Mouse (Mus musculus) heart, embryonic 13.5 days (tissue): Measurements from ENCODE around the gene Tshz2. TPM values are rescaled to one million over a fixed set of nuclear protein-coding genes. Genes with fewer than 3 reads are reported as not detected.
A peak's percentile ranks its signal among the peaks of the same experiment; 100 is the strongest.

Experiments
- ATAC-seq: fragments of 200-750 bp; cut with Nextera tagmentation; 2 replicates; pipeline ENCODE4 v1.8.0; 2017; ENCODE audit warnings: moderate TSS enrichment; ENCODE audit not compliant: insufficient number of reproducible peaks, low FRiP score, low TSS enrichment; ENCODE audit errors: extremely low read depth
- H3K27ac ChIP-seq: fragments of 300-500 bp; sonication (generic); replicated peaks from 2 replicates; pipeline ENCODE4 v1.5.1; 2015; ENCODE audit warnings: moderate library complexity, mild to moderate bottlenecking, inconsistent platforms
- H3K27me3 ChIP-seq: fragments of 300-500 bp; sonication (generic); replicated peaks from 2 replicates; pipeline ENCODE4 v1.6.1; 2015; ENCODE audit warnings: mild to moderate bottlenecking, inconsistent platforms
- H3K36me3 ChIP-seq: fragments of 300-500 bp; sonication (generic); 2 replicates; pipeline ENCODE4 v1.6.1; 2015; ENCODE audit warnings: mild to moderate bottlenecking, inconsistent platforms
- H3K4me1 ChIP-seq: fragments of 300-500 bp; sonication (generic); 2 replicates; pipeline ENCODE4 v1.6.1; 2015; ENCODE audit warnings: inconsistent platforms
- H3K4me2 ChIP-seq: fragments of 300-500 bp; sonication (generic); 2 replicates; pipeline ENCODE4 v1.6.1; 2015; ENCODE audit warnings: inconsistent platforms, mild to moderate bottlenecking, moderate library complexity
- H3K4me3 ChIP-seq: fragments of 300-500 bp; sonication (generic); 2 replicates; pipeline ENCODE4 v1.5.1; 2015; ENCODE audit warnings: moderate library complexity, mild to moderate bottlenecking, inconsistent platforms
- H3K9ac ChIP-seq: fragments of 300-500 bp; sonication (generic); 2 replicates; pipeline ENCODE4 v1.6.1; 2015; ENCODE audit warnings: inconsistent platforms, mild to moderate bottlenecking, moderate library complexity
- H3K9me3 ChIP-seq: fragments of 300-500 bp; sonication (generic); 2 replicates; pipeline ENCODE4 v1.6.1; 2016; ENCODE audit warnings: inconsistent platforms
- WGBS: fragments of 180-500 bp; shearing (Covaris S2); methylation state at CpG from one replicate; pipeline ENCODE4 v1.1.7; 2015; ENCODE audit warnings: mixed read lengths; 5-methylcytosine and 5-hydroxymethylcytosine counted together
- polyA plus RNA-seq: library from polyadenylated mRNA; unstranded; fragments of >200 nt; fragmentation: Nextera tagmentation; extraction: Ambion mirVana; gene quantifications from 2 replicates; pipeline ENCODE4 v1.2.1, GENCODE M21; 2015

The Tshz2 gene
- polyA plus RNA-seq, 1 experiment from 2014 or later = 4.1 TPM

DNA sequence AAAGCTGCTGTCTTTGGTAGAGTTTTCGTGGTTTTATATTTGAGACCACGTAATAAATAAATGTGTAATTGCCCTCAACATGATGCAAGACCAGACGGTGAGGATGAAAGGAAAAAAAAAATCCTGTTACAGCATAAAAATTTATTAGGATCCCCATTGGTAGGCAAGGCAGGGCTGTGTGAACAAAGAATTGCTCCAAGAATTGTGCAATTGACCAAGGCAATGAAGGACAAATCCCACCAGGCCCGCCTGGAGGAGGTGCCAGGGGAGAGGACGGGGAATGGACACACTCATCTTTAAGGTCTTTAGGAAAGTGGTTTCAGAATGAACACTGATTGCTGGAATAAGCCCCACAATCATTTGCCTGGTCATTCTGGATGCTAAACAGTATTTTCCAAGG lies 154.6 kb downstream of the Tshz2 start:
- WGBS = 62% methylated on average over 5 of the region's 5 CpGs
- Histone ChIP-seq H3K36me3 (no peaks in the 10 kb centered on the region), H3K9me3 (no peaks in the 10 kb centered on the region), H3K4me1 (peaks cover 44% of the 10 kb centered on the region), H3K27ac (no peak overlapping the region), H3K4me2 (no peak overlapping the region), H3K9ac (no peak overlapping the region), H3K4me3 (no peak overlapping the region), H3K27me3 (peaks cover 10% of the 10 kb centered on the region; the same call in 1 of the 2 replicates)
- no peak for ATAC-seq

DNA sequence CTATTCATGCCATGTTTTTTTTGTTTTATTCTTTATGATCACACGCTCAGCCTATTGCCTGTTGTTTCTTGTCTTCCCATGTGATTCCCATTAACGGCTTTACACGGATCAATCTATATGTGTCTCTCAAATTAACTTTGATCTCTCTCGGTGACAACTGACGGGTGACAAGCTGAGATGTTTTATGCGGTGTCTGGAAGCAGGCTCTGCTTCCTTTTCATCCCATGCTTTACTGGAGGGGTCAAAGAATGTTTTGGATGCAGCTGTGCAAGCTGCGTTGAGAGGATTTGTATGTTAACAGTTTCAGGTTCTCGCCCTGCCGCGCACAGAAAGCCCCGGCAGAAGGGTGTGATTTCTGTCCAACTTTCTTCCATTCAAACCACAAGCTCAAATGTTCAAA lies 155.1 kb downstream of the Tshz2 start:
- Histone ChIP-seq H3K9me3 (no peaks in the 10 kb centered on the region), H3K4me2 (no peak overlapping the region), H3K4me1 (peaks cover 42% of the 10 kb centered on the region), H3K4me3 (no peak overlapping the region), H3K36me3 (no peaks in the 10 kb centered on the region), H3K27ac (no peak overlapping the region), H3K9ac (no peak overlapping the region), H3K27me3 (peaks cover 5% of the 10 kb centered on the region; the same call in 1 of the 2 replicates)
- ATAC-seq = no peak
- 52% methylated on average over 11 of the region's 11 CpGs for WGBS

DNA sequence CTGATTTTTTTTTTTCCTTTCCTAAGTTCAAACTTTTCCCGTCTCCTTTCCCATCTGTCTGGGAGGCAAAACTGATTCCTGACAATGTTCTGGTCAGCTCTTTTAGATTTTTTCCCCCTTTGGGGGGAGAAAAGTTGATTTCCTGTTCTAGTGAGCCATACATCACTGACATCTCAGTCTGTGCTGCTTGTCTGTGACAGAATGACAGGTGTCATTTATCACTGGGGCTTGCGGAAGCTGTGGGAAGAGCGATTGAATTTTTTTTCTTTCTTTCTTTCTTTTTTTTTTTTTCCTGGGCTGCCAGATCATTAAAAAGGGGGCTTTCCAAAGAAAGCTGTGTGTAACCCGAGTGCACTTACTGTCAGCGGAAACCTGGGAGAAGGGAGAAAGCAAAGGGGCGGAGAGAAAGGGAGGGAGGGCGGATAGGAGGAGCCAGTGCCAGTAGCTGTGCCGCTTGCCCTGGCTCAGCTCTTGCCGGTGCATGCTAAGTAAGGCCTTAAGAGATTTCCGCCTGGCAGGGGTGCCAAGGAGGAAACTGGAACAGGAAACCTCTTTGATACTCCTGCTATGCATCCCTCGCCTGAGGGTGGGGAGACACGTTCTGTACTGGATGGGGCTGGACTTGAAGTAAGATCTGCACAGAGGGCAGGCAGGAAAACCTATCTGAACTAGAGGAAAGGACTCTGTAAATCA lies 157.8 kb downstream of the Tshz2 start:
- peak; percentile 64; the same call in 1 of the 2 replicates for ATAC-seq
- peak overlapping the region; percentile 39 for H3K4me3 ChIP-seq
- peak overlapping the region; percentile 70 for H3K4me2 ChIP-seq
- H3K27me3 ChIP-seq = peaks cover 5% of the 10 kb centered on the region; the same call in 1 of the 2 replicates
- peak overlapping the region; percentile 72 for H3K9ac ChIP-seq
- peak overlapping the region; percentile 71 for H3K27ac ChIP-seq
- H3K4me1 ChIP-seq = peaks cover 33% of the 10 kb centered on the region
- 3% methylated on average over 12 of the region's 12 CpGs for WGBS
- H3K36me3 ChIP-seq = no peaks in the 10 kb centered on the region
- H3K9me3 ChIP-seq = no peaks in the 10 kb centered on the region

DNA sequence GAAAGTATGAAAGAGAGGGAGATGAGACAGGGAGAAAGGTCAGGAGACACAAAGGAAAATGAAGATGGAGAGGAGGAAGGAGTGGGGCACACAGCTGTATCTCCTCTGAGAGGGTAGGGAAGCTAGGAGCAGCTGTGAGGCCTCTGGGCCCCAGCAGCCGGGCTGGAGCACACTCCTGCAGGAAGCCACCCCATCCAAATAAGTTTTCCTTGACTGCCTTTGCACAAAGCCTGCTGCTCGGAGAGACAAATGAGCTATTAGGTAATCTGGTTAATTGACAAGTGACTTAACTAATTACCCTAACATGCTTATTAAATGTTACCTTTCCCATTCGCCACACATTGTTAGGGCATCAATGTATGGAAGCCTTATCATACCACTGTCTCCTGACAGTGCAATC lies 159.9 kb downstream of the Tshz2 start:
- Histone ChIP-seq H3K4me1 (peaks cover 19% of the 10 kb centered on the region), H3K27ac (no peak overlapping the region), H3K4me3 (no peak overlapping the region), H3K27me3 (peaks cover 5% of the 10 kb centered on the region; the same call in 1 of the 2 replicates), H3K9me3 (no peaks in the 10 kb centered on the region), H3K9ac (no peak overlapping the region), H3K36me3 (no peaks in the 10 kb centered on the region), H3K4me2 (no peak overlapping the region)
- WGBS = 59% methylated on average over 3 of the region's 3 CpGs
- no peak for ATAC-seq

DNA sequence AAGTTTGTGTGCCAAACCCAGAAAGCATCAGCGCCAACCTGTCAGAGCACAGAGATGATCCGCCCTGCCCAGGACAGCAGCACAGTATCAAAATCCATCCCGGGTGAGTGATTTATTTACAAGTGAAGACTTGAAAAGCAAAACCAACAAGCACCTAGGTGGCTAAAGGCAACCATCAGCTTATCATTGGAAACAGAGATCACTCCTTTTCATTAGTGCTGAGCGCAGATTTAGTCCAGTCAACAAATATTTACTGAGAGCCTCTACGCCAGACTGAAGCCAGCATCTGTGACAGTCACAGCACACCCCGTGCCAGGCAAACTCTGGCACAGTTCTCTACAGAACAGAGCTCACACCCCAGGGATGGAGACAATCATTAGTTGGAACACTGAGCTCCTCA lies 169.4 kb downstream of the Tshz2 start:
- H3K4me2 ChIP-seq = no peak overlapping the region
- H3K27ac ChIP-seq = no peak overlapping the region
- no peaks in the 10 kb centered on the region for H3K27me3 ChIP-seq
- no peaks in the 10 kb centered on the region for H3K9me3 ChIP-seq
- no peaks in the 10 kb centered on the region for H3K4me1 ChIP-seq
- WGBS = 84% methylated on average over 6 of the region's 6 CpGs
- no peak for ATAC-seq
- no peak overlapping the region for H3K9ac ChIP-seq
- H3K36me3 ChIP-seq = no peaks in the 10 kb centered on the region
- no peak overlapping the region for H3K4me3 ChIP-seq

DNA sequence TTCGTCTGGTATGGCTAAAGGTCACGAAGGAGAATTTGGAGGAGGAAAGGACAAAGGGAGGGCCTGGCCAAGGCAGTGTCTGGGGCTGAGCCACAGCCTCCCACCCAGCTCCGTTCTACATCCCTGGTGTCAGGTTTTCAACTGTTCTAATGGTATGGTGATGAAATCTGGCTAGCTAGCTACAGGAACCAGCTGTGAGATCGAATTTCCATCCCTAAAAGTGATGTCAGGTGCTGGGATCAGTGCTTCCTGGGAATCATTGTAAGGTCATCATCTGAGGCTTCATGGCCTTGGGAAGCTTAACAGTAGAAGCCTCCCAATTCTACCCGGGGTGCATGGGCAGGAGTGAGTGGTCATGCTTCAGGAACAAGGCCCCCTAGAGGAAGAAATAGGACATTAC lies 171.6 kb downstream of the Tshz2 start:
- Histone ChIP-seq H3K4me1 (no peaks in the 10 kb centered on the region), H3K27me3 (no peaks in the 10 kb centered on the region), H3K36me3 (no peaks in the 10 kb centered on the region), H3K4me3 (no peak overlapping the region), H3K9ac (no peak overlapping the region), H3K4me2 (no peak overlapping the region), H3K27ac (no peak overlapping the region), H3K9me3 (no peaks in the 10 kb centered on the region)
- ATAC-seq = no peak
- WGBS = 51% methylated on average over 5 of the region's 5 CpGs

DNA sequence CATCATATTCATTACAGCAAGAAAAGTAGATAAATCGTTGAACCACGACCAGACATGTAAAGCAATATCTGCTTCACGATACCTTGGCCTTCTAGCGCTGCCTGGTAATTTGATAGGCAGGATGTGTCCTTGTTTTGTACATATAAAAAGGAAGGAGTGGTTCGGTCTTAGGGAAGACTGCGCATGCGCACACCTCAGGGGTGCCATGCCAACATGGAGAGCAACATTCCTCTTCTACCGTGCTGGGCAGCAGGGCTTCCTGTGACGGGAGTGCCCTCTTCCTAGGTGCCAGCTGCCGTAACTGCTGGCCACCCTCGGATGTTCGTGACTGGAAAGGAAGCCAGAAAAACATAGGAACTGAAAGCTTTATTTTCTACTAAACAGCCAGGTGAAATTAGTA lies 172.7 kb downstream of the Tshz2 start:
- Histone ChIP-seq H3K4me3 (no peak overlapping the region), H3K27ac (no peak overlapping the region), H3K4me2 (no peak overlapping the region), H3K36me3 (no peaks in the 10 kb centered on the region), H3K4me1 (no peaks in the 10 kb centered on the region; the same call in 1 of the 2 replicates), H3K27me3 (no peaks in the 10 kb centered on the region), H3K9me3 (no peaks in the 10 kb centered on the region), H3K9ac (no peak overlapping the region)
- WGBS = 83% methylated on average over 12 of the region's 12 CpGs
- no peak for ATAC-seq

DNA sequence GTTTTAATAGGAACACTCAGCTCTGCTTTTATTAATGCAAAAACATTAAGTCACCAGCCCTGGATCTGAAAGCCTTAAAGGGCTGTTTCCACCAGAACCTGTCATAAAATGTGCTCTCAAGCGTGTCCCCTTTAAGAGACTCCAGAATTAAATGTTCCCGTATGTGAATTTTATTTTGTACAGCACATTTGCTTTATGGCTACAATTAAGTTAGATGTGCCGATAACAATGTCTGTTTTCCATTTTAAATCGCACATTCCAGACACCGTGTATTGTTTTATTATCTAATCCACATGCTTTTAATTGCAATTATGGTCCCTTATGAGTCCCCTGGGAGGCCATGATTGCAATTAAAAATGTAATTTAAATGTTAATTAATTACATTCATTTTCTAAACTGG lies 178.8 kb downstream of the Tshz2 start:
- 85% methylated on average over 5 of the region's 5 CpGs for WGBS
- Histone ChIP-seq H3K27me3 (no peaks in the 10 kb centered on the region), H3K9ac (no peak overlapping the region), H3K4me3 (no peak overlapping the region), H3K9me3 (no peaks in the 10 kb centered on the region), H3K36me3 (no peaks in the 10 kb centered on the region), H3K4me2 (no peak overlapping the region), H3K4me1 (no peaks in the 10 kb centered on the region; the same call in 1 of the 2 replicates), H3K27ac (no peak overlapping the region)
- ATAC-seq = no peak

DNA sequence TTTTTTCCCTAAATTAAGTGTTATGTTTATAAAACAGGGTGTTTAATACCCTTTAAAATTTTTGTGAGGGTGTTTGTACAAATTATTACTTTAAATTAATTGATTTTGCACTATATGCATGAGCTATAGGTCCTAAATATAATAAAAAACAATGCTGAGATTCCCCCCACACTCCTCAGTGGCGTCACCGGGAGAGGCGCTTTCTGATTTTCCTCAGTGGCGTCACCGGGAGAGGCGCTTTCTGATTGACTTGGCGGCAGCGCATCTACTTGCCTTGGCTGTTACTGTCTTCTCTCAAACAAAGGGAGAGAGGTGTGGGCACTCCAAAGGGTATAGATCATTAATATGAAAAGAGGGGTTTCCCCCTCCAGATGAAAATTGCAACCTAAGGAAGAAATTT lies 179.2 kb downstream of the Tshz2 start:
- Histone ChIP-seq H3K36me3 (no peaks in the 10 kb centered on the region), H3K27me3 (no peaks in the 10 kb centered on the region), H3K9me3 (no peaks in the 10 kb centered on the region), H3K27ac (no peak overlapping the region), H3K4me2 (no peak overlapping the region), H3K4me3 (no peak overlapping the region), H3K9ac (no peak overlapping the region), H3K4me1 (no peaks in the 10 kb centered on the region; the same call in 1 of the 2 replicates)
- ATAC-seq = no peak
- WGBS = 86% methylated on average over 8 of the region's 8 CpGs

DNA sequence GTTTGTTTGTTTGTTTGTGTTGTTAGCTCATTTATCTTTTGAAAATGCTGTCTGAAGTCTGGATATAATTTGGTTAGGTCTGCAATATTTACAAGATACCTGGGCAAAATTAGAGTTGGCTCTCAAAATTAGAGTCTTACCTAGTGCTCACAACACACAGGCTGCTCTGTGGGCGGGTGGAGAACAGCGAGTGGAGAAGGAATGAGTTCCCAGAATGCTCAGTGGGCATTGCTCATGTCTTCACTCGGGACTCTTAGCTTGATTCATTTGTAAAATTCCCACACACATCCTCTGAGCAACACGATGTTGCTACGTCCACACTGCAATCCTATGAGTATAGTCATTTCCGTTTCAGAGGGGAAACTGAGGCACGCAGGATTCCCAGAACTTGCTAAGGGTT lies 180.1 kb downstream of the Tshz2 start:
- no peaks in the 10 kb centered on the region; the same call in 1 of the 2 replicates for H3K4me1 ChIP-seq
- no peaks in the 10 kb centered on the region for H3K36me3 ChIP-seq
- no peak overlapping the region for H3K4me2 ChIP-seq
- H3K27me3 ChIP-seq = no peaks in the 10 kb centered on the region
- no peak overlapping the region for H3K4me3 ChIP-seq
- H3K9me3 ChIP-seq = no peaks in the 10 kb centered on the region
- no peak overlapping the region for H3K9ac ChIP-seq
- ATAC-seq = no peak
- WGBS = 82% methylated on average over 7 of the region's 7 CpGs
- no peak overlapping the region for H3K27ac ChIP-seq

DNA sequence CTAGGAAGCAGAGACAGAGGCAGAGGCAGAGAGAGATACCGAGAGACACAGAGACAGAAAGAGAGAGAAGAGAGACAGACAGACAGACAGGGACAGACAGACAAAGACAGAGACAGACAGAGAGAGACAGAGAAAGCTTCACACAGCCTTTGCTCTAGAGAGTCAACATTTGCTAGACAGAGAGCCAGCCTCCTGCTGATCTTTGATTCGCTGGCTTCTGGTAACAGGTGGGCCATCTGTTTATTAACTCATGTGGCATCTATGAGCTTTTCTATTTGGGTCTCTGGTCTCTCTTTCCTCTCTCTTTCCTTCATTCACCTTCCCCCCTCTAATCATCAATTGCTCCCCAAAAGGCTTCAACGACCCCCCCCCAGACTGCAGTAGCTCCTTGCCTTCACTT lies 181.5 kb downstream of the Tshz2 start:
- no peak overlapping the region for H3K4me2 ChIP-seq
- H3K4me3 ChIP-seq = no peak overlapping the region
- H3K36me3 ChIP-seq = no peaks in the 10 kb centered on the region
- WGBS = 81% methylated on average over 3 of the region's 3 CpGs
- H3K27ac ChIP-seq = no peak overlapping the region
- no peak overlapping the region for H3K9ac ChIP-seq
- no peaks in the 10 kb centered on the region for H3K9me3 ChIP-seq
- no peaks in the 10 kb centered on the region; the same call in 1 of the 2 replicates for H3K4me1 ChIP-seq
- ATAC-seq = no peak
- no peaks in the 10 kb centered on the region for H3K27me3 ChIP-seq

DNA sequence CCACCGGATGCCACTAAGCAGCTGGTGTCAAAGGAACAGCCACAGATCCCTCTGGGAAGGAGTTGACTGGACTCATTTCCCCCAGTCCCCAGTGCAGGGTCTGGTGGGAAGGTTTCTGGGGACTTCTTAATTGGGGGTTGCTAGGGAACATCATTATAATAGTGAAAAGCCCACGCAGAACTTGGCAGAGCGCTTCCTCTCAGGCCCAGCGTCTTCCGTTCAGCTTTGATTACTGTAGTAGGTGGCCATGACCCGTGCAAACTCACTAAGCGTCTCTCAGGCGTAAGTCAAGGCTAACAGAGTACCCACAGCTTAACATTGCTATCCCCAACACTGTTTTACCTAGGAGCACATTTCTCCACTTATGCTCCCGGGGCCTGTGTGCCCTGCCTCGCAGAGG lies 181.9 kb downstream of the Tshz2 start:
- no peak for ATAC-seq
- H3K4me1 ChIP-seq = no peaks in the 10 kb centered on the region; the same call in 1 of the 2 replicates

More for the DNA sequence above, 181.9 kb downstream of the Tshz2 start:
- no peak overlapping the region for H3K9ac ChIP-seq
- no peaks in the 10 kb centered on the region for H3K9me3 ChIP-seq
- H3K4me2 ChIP-seq = no peak overlapping the region
- H3K27ac ChIP-seq = no peak overlapping the region
- no peaks in the 10 kb centered on the region for H3K27me3 ChIP-seq
- no peaks in the 10 kb centered on the region for H3K36me3 ChIP-seq
- WGBS = 81% methylated on average over 10 of the region's 10 CpGs
- H3K4me3 ChIP-seq = no peak overlapping the region
